Mouse (Mus musculus) right cerebral cortex, postnatal 10 days (tissue): ENCODE measurements at regions not wholly inside any gene's neighbourhood (a gene's known extent, or its start where the extent isn't known, plus 50 kb on each side); places are given as distances from the start of the nearest gene placed in this dataset.

Source experiments
- DNase-seq, 2 experiments: peaks; one replicate each; pipeline ENCODE4 v3.0.0; 2021; ENCODE audit warnings: low spot score in 2 of 2

DNA sequence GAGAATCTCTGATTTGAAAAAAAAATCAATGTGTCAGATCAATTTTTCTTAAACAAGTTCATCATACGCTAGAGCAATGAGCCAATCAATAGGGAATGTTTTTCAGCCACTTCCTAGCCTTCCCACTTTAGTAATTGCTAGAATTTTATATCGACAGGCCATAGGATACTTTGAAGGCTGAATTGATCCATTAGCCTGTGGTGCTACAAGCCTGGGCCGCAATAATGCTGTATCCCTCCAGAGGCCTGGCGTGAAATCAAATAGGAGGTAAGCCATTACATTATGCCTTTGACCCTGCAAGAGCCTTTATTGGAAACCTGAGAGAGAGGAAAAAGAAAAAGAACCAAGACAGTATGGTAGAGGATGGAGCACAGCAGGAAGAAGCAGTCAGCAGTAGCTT lies 53.7 kb upstream of the Gm11232 start:
- DNase-seq: no peak

DNA sequence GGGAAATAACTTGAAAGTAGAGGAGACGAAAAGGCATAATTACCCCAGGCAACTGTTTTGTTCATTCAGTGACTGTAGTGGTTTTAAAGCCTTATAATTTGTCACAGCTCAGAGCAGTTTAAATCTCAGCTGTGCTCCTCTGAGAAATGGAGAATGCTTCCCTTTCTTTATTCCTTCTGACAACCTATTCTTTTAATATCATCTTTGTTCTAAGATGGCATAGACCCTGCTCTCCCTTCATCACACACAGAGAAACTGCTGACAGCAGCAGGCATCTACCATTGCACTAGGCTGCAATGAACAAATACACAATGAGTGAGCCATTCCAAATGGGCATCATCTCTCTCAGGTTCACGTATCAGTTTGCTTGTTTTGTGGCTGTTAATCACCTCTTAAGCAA lies 50.5 kb upstream of the Gm11232 start:
- DNase-seq: no peak
